Mouse (Mus musculus) retina, postnatal 1 day (tissue): Measurements from ENCODE around the gene Inka1.
"Not testable (repeated sequence)": the region's sequence is repeated elsewhere in the genome, so short reads cannot be mapped to it uniquely, and the experiment has no call there.

ENCODE experiments used
- DNase-seq: peaks from one replicate; pipeline ENCODE4 v3.0.0-alpha.2; 2012

Gene Inka1

DNA sequence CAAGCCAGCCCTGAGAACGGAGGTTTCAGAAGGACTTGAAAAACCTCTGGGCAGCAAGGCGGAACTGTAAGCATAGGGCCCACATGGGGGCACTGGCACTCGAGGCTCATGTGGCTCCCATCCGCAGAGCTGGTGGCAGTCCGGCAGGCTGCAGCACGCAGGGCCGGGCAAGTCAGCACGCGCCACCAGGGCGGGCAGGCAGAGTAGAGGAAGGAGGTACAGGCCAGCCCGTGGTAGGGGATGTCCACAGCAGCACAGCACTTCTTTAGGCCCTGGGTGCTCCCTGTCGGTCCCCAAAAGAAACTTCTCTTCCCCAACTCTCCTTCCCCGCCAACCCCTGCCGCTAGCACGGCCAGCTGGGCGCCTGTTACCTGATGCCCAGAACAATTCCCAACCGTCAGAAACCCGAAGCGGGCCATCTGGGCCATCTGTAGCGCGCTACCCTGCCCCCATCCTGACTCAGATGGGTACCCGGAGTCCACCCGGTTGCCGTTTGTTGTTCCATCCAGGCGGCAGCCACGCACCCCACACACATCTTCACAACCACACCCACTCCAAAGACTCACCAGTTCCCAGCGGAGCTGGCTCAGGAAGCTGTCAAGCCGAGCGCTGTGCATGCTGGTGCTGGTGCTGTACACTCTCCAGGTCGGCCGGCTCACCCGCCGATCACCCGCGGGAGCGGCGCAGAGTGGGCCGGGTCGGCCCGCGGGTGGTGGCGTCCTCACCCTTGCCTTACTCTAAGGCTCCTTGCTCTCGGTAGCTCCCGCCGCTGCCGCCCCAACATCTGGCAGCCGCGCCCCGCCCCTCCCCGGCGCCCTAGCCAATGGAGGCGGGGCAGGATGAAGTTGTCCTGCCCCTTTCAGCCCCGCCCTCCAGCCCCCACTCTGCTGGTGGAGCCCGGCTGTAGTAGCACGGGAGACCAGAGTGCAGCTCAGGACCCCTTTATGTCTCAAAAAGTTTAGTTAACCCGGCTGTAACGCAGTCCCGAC is at the start of gene Inka1:
Gene Inka1 (minus strand): TSS at position 749 of the 989 bp plus-strand sequence.
- DNase-seq = peak; percentile 82

DNA sequence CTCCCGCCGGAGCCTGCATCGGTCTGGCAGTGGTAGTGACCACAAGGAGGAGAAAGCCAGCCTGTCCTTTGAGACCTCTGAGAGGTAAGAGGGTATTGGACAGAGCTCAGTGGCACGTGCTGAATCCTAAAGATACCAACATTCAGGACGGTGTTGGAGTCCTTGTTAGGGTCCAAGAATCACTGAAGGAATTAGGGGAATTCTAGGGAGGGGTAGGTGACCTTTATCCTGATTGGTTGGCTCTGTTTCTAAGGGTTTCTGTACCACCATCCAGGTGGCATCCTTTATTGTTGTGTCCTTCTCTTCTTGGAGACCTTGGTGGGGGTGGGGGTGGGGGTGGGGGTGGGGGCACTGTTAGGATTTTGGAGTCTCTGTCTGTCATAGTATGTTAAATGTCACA is 46.4 kb upstream of the Inka1 start:
- no peak for DNase-seq

DNA sequence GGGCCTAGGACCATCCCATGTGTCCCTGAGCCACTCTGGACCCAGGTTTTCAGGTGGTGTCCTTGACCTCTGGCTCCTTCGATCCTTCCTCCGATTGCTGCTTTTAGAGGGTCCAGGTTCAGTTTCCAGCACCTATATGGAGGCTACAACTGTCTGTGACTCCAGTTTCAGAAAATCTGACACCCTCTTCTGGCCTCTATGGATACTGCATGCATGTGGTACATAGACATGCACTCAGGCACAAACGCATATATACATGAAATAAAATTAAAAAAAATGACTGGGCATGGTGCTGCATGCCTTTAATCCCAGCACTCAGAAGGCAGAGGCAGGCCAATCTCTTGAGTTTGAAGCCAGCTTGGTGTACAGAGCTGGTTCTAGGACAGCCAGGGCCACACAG is 42.2 kb upstream of the Inka1 start:
- no peak for DNase-seq

DNA sequence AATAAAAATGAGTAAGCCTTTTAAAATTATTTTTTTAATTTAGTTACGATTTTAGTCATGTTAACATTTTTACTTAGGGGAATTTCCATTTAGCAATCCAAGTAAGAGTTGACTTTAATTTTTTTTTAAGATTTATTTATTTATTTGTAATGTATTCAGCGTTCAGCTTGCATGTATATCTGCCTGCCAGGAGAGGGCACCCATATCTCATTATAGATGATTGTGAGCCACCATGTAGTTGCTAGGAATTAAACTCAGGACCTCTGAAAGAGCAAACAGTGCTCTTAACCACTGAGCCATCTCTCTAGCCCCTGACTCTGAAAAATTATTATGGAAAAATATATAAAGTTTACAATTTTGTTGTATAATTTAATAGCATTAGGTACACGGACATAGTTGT is 40.9 kb upstream of the Inka1 start:
- DNase-seq = no peak

DNA sequence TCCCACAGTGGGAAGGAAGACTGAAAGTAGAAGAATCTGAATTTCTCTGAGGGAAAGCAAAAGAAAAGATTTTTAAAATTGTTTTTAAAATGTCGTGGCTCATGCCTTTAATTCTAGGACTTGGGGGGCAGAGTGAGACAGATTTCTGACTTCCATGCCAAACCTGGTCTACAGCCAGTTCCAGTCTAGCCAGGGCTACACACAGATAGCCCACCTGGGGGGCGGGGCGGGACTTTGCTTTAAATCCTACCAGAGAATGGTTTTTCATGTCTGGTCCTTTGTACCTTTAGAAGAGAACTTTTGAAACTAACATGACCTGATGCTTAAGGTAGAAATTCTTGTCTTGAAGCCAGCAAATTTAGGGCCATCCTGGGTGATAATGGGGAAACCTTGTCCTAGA is 37.5 kb upstream of the Inka1 start:
- DNase-seq = no peak

DNA sequence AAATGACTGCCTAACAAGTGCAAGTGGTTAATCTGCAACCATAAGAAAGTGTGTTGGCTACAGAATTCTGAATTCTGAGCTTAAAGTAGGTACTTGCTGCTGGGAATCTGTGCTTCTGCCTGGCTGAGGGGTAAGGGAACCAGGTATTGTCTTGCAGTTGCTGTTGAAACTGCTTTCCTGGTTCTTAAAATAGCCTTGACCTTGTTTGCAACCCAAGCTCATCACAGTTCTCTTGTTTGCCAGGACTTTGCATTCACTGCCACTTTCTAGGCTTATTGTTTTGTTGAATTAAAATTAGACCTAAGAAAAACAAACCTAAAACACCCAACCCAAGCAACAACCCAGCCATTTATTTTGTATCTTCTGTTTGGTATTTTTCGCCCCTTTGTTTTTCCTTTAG is 35.1 kb upstream of the Inka1 start:
- DNase-seq = no peak

DNA sequence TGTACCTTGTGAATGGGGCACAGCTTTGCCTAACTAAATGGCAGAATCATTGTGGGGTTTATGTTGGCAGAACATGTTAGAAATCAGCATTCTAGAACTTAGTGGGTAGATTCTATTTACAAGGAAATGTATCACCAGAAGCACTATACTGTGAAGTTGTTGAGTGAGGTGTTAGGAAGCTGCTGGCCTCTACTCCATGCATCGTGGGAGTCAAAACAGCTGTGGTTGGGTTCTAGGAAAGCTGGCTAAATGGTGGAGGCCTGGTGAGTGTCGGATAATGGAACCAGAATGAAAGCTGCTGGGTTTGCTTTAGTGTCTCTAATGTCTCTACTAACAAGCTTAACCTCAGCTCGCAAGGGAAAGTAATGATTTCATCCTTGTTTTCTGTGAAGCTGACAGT is 31.4 kb upstream of the Inka1 start:
- DNase-seq = no peak

DNA sequence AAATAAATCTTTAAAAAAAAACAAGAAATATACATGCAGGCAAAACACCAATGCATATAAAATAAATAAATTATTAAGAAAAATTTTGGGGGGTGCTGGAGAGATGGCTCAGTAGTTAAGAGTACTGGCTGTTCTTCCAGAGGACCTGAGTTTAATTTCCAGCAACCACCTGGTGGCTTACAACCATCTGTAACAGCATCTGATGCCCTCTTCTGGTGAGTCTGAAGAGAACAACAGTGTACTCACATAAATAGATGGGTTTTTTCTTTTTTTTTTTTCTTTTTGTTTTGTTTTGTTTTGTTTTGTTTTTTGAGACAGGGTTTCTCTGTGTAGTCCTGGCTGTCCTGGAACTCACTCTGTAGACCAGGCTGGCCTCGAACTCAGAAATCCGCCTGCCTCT is 27.9 kb upstream of the Inka1 start:
- DNase-seq = not testable (repeated sequence)

DNA sequence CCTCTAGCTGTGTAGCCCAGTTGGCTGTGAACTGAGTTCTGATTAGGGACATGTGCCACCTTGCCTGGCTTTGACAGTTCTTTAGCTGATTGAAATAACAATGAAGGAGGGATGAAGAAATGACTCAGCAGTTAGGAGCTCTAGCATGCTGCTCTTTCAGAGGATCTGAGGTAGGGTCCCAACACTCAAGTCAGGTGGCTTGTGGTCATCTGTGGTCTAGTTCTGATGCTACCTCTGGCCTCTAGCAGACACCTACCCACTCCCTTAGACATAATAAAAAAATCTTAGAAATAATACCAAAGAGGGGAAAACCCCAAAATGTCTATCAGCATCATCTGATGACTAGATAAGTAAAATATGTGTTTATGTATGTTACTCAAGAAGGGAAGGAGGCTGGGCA is 24.7 kb upstream of the Inka1 start:
- DNase-seq = no peak

DNA sequence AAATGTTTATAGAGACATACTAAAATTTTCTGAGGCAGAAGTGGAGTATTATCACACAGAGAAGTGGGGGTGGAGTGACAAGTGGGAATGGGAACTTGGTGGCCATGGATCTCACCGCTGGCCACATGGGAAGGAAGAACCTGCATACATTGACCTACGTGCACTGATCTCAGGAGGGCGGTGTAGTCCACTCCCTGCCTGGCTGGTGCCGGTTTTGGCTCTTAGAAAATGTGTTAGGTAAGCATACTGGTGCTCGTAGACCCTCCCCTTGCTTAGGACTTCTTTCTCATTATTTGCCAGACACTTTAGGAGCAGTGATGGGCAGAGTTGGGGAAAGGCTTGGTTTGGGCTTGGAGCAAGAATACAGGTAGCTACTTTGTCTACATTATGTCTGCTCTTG is 22.4 kb upstream of the Inka1 start:
- no peak for DNase-seq

DNA sequence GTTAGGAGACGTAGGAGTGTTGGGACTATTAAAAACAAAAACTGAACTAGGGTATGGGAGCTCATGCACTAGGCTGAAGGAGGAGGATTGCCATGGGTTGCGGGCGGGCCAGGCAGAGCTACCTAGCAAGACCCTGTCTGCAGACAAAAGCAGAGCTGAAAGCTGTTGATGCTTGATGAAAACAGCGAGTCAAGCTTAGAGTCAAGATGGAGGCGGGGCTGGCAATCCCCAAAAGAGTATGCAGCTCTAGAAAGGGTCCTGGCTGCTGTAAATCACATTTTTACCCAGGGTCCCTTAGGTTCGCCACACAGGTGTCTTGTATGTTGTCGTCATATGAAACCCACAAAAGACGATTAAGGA is 17.8 kb upstream of the Inka1 start:
- peak; percentile 30 for DNase-seq

DNA sequence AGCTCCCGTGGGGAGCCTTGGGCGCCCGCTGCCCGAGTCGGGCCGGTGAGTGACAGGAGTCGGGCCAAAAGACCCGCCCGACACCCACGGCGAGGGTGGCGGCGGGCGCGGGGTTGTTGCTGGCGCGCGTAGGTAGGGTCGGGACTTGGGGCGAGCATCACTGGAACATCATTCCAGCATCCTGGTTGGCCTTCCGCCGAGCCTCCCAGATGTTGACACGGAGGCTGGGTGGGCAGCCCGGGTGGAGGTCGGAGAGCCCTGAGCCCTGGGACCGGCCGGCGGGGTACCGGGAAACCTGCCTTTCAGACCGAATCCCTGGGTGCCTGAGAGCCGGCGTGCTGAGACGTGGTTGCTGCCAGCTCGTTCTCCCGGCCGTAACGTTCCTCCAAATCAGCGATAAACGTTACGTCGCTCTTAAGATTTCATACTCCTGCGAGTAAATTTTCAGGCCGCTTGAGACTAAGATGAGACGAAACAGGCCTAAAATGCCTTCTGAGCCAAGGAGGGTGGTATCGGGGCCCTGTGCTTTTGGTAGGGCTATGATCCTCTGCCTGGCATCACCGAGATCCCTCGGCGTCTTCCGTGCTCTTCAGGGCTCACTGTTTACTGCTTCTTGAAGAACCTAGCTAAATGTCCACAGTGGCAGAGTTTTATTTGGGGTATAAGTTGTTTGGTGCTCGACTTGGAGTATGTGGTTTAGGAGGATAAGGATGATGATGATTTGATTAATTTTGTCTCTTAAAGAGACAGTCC is 17.3 kb upstream of the Inka1 start:
- peak; percentile 41 for DNase-seq

DNA sequence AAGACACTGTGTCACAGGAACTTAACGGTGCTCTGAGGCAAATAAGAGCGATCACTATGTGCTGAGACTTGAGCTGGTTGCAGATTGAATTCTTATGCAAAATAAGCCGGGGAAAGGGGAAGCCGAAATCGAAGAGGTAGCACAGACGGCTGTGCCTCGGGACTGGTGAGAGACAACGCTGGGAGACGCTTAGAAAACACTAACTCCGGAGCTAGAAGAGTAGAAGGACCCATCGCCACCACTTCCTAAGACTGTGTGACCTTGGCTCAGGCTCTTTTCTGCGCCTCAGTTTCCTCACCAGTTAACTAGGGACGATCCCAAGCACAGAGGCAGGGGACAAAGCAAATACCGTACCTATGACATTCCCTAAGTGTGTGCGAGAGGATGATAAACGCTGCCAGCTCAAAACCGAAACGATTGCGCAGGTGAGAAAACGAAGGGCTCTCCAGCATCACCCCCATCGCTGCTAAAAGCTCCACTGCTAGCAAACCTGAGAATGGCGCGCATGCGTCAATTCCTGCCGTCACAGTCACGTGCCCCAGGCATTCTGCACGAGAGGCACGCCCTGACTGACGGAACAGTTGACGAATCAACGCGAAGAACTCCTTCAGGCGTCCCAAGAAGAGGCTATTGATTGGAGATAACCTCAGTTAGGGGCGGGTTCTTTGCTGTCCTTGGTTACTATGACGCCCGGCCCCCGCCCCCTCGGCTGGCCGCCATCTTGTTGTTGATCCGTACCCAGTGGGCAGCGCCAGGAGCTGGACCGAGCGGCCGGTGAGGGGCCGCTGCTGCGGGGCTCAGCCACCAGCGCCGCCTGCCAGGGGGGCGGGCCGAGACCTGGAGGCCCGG is 16.5 kb upstream of the Inka1 start, which contains the start of gene Ip6k1:
Gene Ip6k1 (plus strand): TSS at position 580 of the 849 bp plus-strand sequence.
- peak; percentile 100 for DNase-seq

DNA sequence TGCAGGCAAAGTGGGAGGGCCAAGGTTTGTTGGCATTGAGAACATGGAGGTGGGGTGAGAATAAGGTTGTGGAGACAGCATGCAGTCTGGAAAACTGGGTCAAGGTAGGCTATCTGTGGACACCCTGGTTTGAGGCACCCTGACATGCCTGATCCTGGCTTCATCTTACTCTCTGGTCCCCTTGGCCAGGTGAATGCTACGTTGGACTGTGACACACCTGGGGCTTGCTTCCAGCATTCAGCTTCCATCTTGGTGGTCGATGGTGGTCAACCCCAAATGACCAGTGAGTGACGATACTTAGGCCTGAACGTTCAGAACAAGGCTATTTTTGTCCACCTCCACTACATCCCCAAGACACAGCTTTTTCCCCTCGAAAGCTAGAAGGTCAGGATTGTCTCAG is 10.4 kb upstream of the Inka1 start, which contains the start of gene Gm20662:
Gene Gm20662 (plus strand): TSS at position 301 of the 400 bp plus-strand sequence.
- DNase-seq = no peak

DNA sequence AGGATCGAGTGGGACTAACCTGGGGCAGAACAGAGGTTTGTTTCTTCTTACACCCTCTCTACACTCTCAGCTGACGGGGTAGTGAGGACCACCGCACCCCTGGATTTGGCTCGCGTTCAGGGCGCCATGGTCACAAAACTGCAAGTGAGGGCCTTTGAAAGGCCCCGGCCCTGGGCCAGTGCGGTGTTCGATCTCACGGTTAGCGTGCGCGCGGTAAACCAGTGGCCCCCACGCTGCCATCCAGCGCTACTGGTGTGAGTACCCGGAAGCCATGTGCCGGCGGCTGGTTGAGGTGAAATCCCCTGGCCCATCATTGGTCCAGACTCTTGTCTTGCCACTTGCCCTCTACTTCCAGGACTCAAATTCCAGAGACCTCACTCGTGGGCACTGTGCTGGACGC is 9.8 kb upstream of the Inka1 start:
- DNase-seq = no peak

DNA sequence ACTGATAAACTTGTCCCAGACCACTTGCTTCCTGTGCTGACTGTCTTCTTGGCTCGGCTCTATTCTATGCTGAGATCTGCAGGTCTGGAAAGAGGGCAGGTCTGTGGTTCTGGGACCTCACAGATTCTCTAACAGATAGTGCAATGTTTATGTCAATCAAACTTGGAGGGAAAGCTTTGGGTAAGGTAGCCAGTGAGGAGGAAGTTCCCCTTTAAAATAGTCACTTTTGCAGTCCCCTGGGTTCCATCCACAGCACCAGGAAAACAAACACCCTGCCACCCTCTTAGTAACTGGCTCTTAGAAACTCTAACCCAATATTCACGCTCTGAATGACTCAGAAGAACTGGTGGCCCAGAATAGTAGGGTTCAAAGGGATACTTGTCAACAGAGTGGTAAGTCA is 8.8 kb upstream of the Inka1 start:
- DNase-seq = no peak

DNA sequence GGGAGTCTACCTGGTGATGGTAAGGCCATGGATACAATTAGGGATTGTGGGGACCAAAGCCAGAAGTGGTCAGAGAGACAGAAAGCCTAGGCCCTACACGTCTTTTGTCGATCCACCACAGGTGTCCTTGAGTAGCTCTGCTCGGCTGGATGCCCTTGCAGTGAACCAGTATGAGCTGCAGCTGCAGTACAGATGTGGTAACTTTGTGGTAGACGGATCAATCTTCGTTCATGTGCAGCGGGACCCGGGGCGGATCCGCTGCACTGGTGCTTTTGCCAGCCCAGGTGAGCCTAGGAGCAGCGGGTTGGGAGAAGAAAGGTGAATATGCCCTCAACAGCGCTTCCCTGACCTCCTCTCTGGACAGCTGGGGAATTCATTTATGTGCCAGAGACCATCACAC is 7.3 kb upstream of the Inka1 start:
- DNase-seq = no peak

DNA sequence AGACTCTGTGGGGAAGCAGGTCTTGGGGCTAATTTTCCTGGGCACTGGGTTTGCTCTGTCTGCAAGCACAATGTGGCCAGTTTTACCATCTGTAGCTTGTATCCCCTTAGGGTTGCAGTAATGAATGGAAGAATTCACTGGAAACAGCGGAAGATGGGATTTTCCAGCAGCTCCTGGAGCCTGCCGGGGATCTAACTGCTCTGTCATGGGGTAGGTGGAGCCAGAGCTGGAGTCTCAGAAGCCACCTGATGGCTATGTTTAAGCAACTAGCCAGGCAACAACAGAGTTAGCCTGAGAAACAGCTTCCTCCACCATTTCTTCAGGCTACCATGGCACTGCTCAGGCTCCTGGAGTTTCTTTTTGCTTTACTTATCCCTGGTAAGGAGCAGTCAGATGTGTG is 6.5 kb upstream of the Inka1 start, which contains the start of gene Cdhr4:
Gene Cdhr4 (plus strand): TSS at position 301 of the 400 bp plus-strand sequence.
- DNase-seq = no peak

DNA sequence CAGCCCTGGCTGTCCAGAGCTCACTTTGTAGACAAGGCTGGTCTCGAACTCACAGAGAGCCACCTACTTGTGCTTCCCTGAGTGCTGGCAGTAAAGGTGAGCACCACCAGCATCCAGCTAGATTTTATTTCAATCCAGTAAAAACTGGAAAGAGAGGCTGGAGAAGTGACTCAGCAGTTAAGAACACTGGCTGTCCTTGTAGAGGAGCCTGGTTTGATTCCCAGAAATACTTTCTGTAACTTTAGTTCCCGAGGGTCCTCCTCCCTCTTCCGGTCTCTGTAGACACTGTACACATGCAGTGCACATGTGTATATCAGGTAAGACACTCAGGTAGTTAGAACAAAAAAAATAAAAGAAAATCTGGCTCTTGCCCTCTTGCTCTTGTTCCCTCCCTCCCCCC is 2.3 kb upstream of the Inka1 start:
- no peak for DNase-seq

DNA sequence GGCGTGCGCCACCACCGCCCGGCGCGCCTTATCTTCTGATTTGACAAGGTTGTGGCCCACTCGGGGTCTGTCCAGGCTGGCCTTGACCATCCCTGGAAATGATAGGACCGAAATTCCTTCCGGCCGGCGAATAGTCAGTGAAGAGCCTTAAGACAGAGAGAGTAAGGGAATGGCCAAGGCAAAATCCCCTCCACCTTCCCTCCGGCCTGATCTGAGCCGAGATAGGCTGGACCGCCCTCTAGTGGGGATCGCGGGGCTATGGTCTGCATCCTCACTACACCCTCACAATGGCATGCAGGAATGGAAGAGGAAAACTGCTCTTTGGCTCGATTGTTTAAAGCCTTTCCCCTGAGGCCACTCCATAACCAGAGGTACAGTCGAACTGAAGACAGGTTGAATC is 697 bp upstream of the Inka1 start:
- peak; percentile 88 for DNase-seq

DNA sequence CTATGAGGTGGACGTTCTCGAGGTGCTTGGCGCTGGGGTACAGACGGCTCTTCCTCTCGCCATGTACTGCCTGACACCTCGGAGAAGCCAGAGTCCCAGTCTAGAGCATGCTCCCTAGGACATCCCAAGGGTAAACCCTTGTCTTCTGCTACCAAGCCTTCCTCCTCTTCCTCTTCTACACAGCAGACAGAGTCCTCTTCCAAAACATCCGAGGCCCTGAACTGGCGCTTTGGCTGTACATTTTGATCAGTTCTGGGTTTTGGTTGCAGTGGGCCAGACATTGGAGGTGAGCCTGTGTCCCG is 974 bp downstream of the Inka1 start:
- no peak for DNase-seq

DNA sequence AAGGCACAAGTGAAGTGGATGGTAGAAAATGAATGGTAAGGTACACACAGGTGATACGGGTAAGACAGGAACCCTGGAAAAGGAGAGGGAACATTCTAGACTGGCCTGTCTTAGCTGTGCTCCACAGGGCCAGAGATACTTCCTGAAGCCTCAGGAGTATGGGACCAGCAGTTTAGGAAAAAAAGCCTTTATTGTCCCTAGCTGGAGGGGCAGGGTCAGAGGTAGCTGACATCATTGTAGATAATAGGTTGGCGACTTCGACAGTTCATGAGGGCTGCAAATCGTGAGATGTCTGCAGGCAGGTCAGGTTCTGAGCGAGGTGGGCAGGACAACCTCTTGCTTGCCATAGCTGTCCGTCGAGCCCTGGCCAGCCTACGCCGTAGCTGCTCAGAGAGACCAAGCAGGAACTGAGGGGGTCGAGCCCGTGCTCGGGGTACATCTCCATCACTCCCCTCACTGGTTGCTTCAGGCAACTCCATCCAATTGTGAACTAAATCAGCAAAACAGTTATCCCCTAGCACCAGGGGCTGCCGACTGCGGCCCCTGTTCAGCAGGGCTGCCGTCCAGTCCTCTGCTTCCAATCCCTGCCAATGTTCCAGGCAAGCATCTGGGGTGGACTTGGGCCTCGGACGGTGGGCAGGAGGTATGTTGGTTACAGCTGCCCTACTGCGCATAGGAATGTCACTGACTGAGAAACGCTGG is 1.5 kb downstream of the Inka1 start:
- DNase-seq = no peak
